Mouse (Mus musculus) megakaryocyte progenitor cell, adult 5-6 weeks (primary cell): ENCODE results near the gene Ccnb1ip1. TPM values are rescaled to one million over a fixed set of nuclear protein-coding genes. Genes with fewer than 3 reads are reported as not detected.

Experiments
- ATAC-seq: replicated peaks from 2 replicates; pipeline ENCODE4 v1.8.0; 2016; ENCODE audit warnings: mild to moderate bottlenecking, moderate TSS enrichment, inconsistent platforms; ENCODE audit not compliant: poor library complexity
- total RNA-seq, 2 experiments: library from RNA; stranded (forward) in 1 of 2; stranded (reverse) in 1 of 2; fragments of 157-497, 149-512 nt in 1 of 2; fragments of 200-1000 nt in 1 of 2; gene quantifications; 2 replicates each; pipeline versions ENCODE4 v1.2.3 to v1.2.4; 2015 to 2017

Ccnb1ip1 gene
- total RNA-seq, 2 experiments from 2014 or later: not detected

DNA sequence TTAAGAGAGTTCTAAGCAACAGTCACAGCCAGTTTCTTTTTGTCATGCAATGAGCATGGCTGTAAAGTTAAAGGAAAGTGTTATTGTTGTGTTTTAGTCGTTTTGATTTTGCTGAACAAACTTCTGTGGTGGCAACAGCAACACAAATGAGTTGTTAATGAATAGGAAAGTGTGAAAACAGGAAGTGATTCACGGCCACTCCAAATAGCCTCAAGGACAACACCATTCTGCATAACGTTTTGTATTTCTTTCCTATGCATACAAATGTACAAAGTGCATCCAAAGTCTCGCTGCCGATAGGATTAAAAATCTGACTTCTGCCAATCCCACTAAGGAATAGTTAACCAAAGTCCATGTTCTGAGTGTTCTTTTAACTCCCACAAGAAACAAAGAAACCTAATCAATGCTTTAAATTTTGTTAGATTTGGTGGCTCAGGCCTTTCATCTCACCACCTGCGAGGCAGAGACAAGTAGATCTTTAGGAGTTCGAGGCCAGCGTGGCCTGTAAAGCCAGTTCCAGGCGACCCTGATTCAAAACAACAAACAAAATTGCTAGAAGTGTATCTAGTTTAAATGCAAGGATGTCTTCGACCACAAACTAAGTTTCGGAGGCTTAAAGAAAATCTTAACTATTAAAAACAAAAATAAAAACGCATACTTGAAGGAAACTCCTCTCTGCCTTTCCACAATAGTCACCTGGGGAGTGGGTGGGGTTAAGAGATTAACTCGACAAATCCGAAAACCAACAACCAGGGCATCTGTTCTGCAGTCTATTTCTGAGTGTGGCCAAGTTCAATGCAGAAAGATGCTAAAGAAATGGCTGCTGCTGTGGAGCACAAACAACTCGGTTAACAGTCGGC, 22.9 kb downstream of the Ccnb1ip1 start:
- no peak for ATAC-seq

DNA sequence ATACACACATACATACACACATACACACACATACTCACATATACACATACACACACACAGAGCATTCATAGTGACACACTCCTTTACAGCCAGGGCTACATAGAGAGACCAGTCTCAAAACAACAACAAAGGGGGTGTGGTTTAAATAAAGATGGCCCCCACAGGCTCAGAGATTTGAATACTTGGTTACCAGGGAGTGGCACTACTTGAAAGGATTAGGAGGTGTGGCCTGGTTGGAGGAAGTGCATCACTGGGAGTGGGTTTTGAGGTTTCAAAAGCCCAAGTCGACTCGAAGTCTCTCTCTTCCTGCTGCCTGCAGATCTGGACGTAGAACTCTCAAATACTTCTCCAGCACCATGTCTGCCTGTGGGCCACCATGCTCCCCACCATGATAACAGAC, 25.4 kb downstream of the Ccnb1ip1 start:
- no peak for ATAC-seq

DNA sequence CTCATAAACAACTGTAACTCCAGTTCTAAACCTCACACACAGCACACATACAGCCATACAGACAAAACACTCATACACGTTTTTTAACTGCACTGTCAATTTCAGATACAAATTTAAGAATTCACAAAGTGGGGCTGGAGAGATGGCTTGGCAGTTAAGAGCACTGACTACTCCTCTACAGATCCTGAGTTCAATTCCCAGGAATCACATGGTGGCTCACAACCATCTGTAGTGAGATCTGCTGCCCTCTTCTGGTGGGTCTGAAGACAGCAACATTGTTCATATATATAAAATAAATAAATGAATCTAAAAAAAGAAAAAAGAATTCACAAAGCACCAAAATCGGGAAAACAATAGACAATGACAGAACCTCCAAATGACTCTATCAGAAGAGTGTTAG, 36.2 kb downstream of the Ccnb1ip1 start:
- ATAC-seq: no peak

- ATAC-seq: no peak
These were observed 41.8 kb downstream of the Ccnb1ip1 start for GRCm38 (mm10) chr14:50765736-50766135.

DNA sequence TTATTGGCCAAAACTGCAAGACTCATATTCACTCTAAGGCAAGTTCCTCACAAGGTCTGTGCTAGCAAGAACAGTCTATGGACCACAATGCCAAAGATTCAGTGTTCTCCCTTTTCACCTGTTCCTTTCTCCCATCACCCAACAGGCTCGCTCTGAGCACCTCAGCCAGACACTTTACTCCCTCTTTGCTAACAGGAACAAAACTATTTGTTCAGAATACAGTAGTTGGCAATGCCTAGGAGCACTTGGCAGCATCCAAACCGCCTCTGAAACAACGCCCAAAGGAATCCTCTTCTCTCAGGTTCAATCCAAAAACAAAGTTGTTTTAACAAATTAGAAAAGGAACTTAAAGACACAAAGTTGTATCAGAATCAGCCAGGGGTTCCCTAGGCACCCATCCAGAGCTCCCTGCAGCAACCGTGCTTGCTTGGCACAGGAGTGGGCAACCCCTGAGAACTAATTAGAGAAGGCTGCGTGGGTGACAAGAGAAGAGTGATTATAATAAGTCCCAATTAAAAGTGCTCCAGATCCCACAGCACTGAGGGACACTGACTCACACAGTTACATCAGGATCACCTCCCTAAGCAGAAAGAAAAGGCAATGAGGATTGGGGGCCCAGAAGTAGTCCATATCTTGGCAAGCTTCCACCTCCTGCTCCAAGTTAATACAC, 49.0 kb downstream of the Ccnb1ip1 start:
- ATAC-seq: no peak

DNA sequence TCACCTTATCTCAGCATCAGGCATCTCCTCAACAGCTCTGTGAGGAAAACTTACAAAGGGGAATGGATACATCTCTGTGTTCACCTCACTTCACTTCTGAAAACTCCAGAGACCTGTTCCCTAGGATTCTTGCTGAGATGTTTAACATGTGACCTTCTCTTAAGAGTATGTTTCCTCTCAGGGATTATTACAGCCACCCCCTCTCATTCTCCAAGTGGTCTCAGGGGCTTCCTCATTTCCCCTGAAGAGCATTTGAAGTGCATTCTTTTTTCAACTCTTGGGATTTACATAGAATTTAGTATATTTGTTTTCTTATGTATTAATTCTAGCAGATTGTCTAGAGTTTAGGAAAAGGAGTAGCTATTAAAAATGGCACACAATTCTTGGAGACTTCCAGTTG, 62.5 kb downstream of the Ccnb1ip1 start, which contains the start of gene Olfr749:
Gene Olfr749, minus strand, starts transcription at position 101 of the 400 bp plus-strand sequence.
- no peak for ATAC-seq

- ATAC-seq: no peak
These were observed 65.9 kb downstream of the Ccnb1ip1 start for GRCm38 (mm10) chr14:50741584-50741983.

DNA sequence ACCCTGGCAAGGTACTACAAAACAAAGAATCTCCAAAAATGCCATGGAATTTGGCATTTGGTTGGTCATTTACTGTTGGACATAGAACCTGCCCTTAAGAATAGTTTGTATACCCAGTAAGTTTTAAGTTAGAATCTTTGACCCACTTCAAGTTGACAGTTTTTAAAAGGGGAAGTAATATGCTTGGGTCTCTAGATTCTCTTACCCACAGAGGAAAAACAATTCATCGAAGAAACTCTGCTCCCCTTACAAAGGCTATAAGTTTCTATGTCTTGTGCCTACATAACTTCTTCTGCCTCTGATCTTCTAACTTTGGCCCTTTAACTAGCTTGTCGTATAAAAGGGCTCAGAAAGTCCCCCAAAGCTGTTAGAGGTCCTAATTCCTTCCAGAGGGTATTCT, 67.2 kb downstream of the Ccnb1ip1 start:
- ATAC-seq: 0 out of 2 replicates have a peak, but pooled peaks have one; percentile 34

Other genes starting within 250 kb of the Ccnb1ip1 start
- gene Olfr744, start 192.9 kb downstream of the Ccnb1ip1 start, total RNA-seq (2015): not detected in 2 replicates
- gene Olfr744, start 192.9 kb downstream of the Ccnb1ip1 start, total RNA-seq (2017): not detected in 2 replicates
- not detected in 2 replicates for gene Olfr745, start 168.3 kb downstream of the Ccnb1ip1 start, total RNA-seq (2015)
- not detected in 2 replicates for gene Olfr745, start 168.3 kb downstream of the Ccnb1ip1 start, total RNA-seq (2017)
- not detected in 2 replicates for gene Olfr746, start 160.6 kb downstream of the Ccnb1ip1 start, total RNA-seq (2015)
- gene Olfr746, start 160.6 kb downstream of the Ccnb1ip1 start, total RNA-seq (2017): not detected in 2 replicates
- not detected in 2 replicates for gene Olfr747, start 114.5 kb downstream of the Ccnb1ip1 start, total RNA-seq (2015)
- not detected in 2 replicates for gene Olfr747, start 114.5 kb downstream of the Ccnb1ip1 start, total RNA-seq (2017)
- gene Olfr748, start 100.4 kb downstream of the Ccnb1ip1 start, total RNA-seq (2015): not detected in 2 replicates
- not detected in 2 replicates for gene Olfr748, start 100.4 kb downstream of the Ccnb1ip1 start, total RNA-seq (2017)
- gene Olfr749, start 62.6 kb downstream of the Ccnb1ip1 start, total RNA-seq (2015): not detected in 2 replicates
- not detected in 2 replicates for gene Olfr749, start 62.6 kb downstream of the Ccnb1ip1 start, total RNA-seq (2017)
- gene Ttc5, start 22.2 kb downstream of the Ccnb1ip1 start, total RNA-seq (2015): 20.6 and 27.4 TPM in 2 replicates
- 39.5 and 41.8 TPM in 2 replicates for gene Ttc5, start 22.2 kb downstream of the Ccnb1ip1 start, total RNA-seq (2017)
- gene Parp2, start 109 bp upstream of the Ccnb1ip1 start, total RNA-seq (2015): 63.6 and 99.3 TPM in 2 replicates
- 92.4 and 99.5 TPM in 2 replicates for gene Parp2, start 109 bp upstream of the Ccnb1ip1 start, total RNA-seq (2017)
- gene Tep1, start 62.8 kb upstream of the Ccnb1ip1 start, total RNA-seq (2015): 32.3 and 37.7 TPM in 2 replicates
- 8.4 and 21.0 TPM in 2 replicates for gene Tep1, start 62.8 kb upstream of the Ccnb1ip1 start, total RNA-seq (2017)
- gene Klhl33, start 89.8 kb upstream of the Ccnb1ip1 start, total RNA-seq (2015): 0.10 TPM in 1 of 2 replicates, not detected in the other
- 0.25 and 0.37 TPM in 2 replicates for gene Klhl33, start 89.8 kb upstream of the Ccnb1ip1 start, total RNA-seq (2017)
- gene Osgep, start 117.2 kb upstream of the Ccnb1ip1 start, total RNA-seq (2015): 116 and 117 TPM in 2 replicates
- 117 and 125 TPM in 2 replicates for gene Osgep, start 117.2 kb upstream of the Ccnb1ip1 start, total RNA-seq (2017)
- gene Apex1, start 117.2 kb upstream of the Ccnb1ip1 start, total RNA-seq (2015): 246 and 285 TPM in 2 replicates
- gene Apex1, start 117.2 kb upstream of the Ccnb1ip1 start, total RNA-seq (2017): 189 and 223 TPM in 2 replicates
- 47.0 and 58.0 TPM in 2 replicates for gene Pip4p1, start 123.1 kb upstream of the Ccnb1ip1 start, total RNA-seq (2015)
- 10.4 and 17.9 TPM in 2 replicates for gene Pip4p1, start 123.1 kb upstream of the Ccnb1ip1 start, total RNA-seq (2017)
- 388 TPM in 2 replicates for gene Pnp, start 123.3 kb upstream of the Ccnb1ip1 start, total RNA-seq (2015)
- gene Pnp, start 123.3 kb upstream of the Ccnb1ip1 start, total RNA-seq (2017): 201 and 203 TPM in 2 replicates
- 24.4 TPM in 1 of 2 replicates, not detected in the other for gene Gm49342, start 136.8 kb upstream of the Ccnb1ip1 start, total RNA-seq (2015)
- gene Gm49342, start 136.8 kb upstream of the Ccnb1ip1 start, total RNA-seq (2017): 144 and 168 TPM in 2 replicates
- gene Pnp2, start 148.3 kb upstream of the Ccnb1ip1 start, total RNA-seq (2015): 11.0 and 16.1 TPM in 2 replicates
- 6.0 and 8.1 TPM in 2 replicates for gene Pnp2, start 148.3 kb upstream of the Ccnb1ip1 start, total RNA-seq (2017)
- gene Rnase10, start 200.0 kb upstream of the Ccnb1ip1 start, total RNA-seq (2015): 0.78 and 3.3 TPM in 2 replicates
- 0.64 and 5.2 TPM in 2 replicates for gene Rnase10, start 200.0 kb upstream of the Ccnb1ip1 start, total RNA-seq (2017)
- not detected in 2 replicates for gene Rnase9, start 234.1 kb upstream of the Ccnb1ip1 start, total RNA-seq (2015)
- gene Rnase9, start 234.1 kb upstream of the Ccnb1ip1 start, total RNA-seq (2017): not detected in 2 replicates
- gene Rnase11, start 242.4 kb upstream of the Ccnb1ip1 start, total RNA-seq (2015): not detected in 2 replicates
- gene Rnase11, start 242.4 kb upstream of the Ccnb1ip1 start, total RNA-seq (2017): not detected in 2 replicates
- gene Rnase12, start 249.9 kb upstream of the Ccnb1ip1 start, total RNA-seq (2015): 6.2 and 8.9 TPM in 2 replicates
- 4.9 and 5.0 TPM in 2 replicates for gene Rnase12, start 249.9 kb upstream of the Ccnb1ip1 start, total RNA-seq (2017)